18 mouse cellular contexts compared by ENCODE assay signal in genomic region chr9:51056360-51057324, GRCm38 (mm10). TPM values are rescaled to one million over a fixed set of nuclear protein-coding genes. Genes with fewer than 3 reads are reported as not detected.
DNase-seq lines count a peak whose midpoint lies in the region; ATAC-seq and TF ChIP-seq lines count a peak whose summit lies in the region.
"Had no signal": no experiment of that assay in that cellular context is flagged by ENCODE, and none has a peak within 500 bp of the region (broad histone marks: within the 10 kb centered on the region; RNA-seq: fewer than 3 reads in every experiment).

No protein-coding gene starts in this region.

- H3K27ac ChIP-seq in heart, adult 2 months = peak overlapping the region; percentile 58
- H3K27ac ChIP-seq in heart, embryonic 10.5 days = no peak overlapping the region
- peak overlapping the region; percentile 56 for H3K27ac ChIP-seq in brown adipose tissue, adult 24 weeks (replicated peaks; ENCODE audit: low read depth, low read length)
- H3K27ac ChIP-seq in limb, embryonic 14.5 days (replicated peaks; ENCODE audit: low read depth, low read length) = peak overlapping the region; percentile 33; the same call in 1 of the 2 replicates
- no peak overlapping the region for H3K27ac ChIP-seq in hindbrain, embryonic 11.5 days (ENCODE audit: low read depth, low read length)
- H3K27ac ChIP-seq: embryonic facial prominence, embryonic 10.5 days; lung, embryonic 15.5 days had no signal

- no peak overlapping the region for H3K4me2 ChIP-seq in limb, embryonic 14.5 days (replicated peaks; ENCODE audit: low read depth, low read length, severe bottlenecking)
- no peak overlapping the region for H3K4me2 ChIP-seq in hindbrain, embryonic 11.5 days (replicated peaks; ENCODE audit: low read depth, low read length)
- H3K4me2 ChIP-seq: lung, embryonic 15.5 days; midbrain, embryonic 11.5 days had no signal

- H3K9me3 ChIP-seq in heart, embryonic 10.5 days = no peaks in the 10 kb centered on the region
- H3K9me3 ChIP-seq in limb, embryonic 14.5 days (ENCODE audit: control insufficient read depth, low read length) = no peaks in the 10 kb centered on the region
- H3K9me3 ChIP-seq in hindbrain, embryonic 11.5 days (ENCODE audit: control insufficient read depth, low read length) = no peaks in the 10 kb centered on the region
- H3K9me3 ChIP-seq: embryonic facial prominence, embryonic 10.5 days; lung, embryonic 15.5 days had no signal

- no peak for TF ChIP-seq EP300 in heart, adult 2 months (IDR thresholded peaks at IDR 0.05; ENCODE audit: insufficient read depth, low read depth, low read length)

- intact Hi-C loops in heart, adult 2 months (cut with DNase I) = no loop called here

- no peak for TF ChIP-seq POLR2A in heart, adult 2 months (IDR thresholded peaks at IDR 0.05; ENCODE audit: insufficient read depth, low read depth, low read length)
- TF ChIP-seq POLR2A in limb, embryonic 14.5 days (IDR thresholded peaks at IDR 0.05; ENCODE audit: borderline replicate concordance, extremely low read depth, insufficient read depth, insufficient read length) = no peak

- H3K4me3 ChIP-seq in heart, adult 2 months = no peak overlapping the region
- no peak overlapping the region for H3K4me3 ChIP-seq in heart, embryonic 10.5 days
- H3K4me3 ChIP-seq in brown adipose tissue, adult 24 weeks (ENCODE audit: insufficient read depth, low read depth, low read length) = no peak overlapping the region
- H3K4me3 ChIP-seq in limb, embryonic 14.5 days (replicated peaks; ENCODE audit: low read length) = no peak overlapping the region
- H3K4me3 ChIP-seq in hindbrain, embryonic 11.5 days (ENCODE audit: low read depth, low read length) = no peak overlapping the region
- H3K4me3 ChIP-seq: embryonic facial prominence, embryonic 10.5 days; lung, embryonic 15.5 days had no signal

- peaks cover 1% of the 10 kb centered on the region; the same call in 1 of the 2 replicates for H3K4me1 ChIP-seq in heart, adult 2 months (ENCODE audit: control insufficient read depth, insufficient read depth, low read length)
- 0 out of 2 replicates have a peak, but pooled peaks cover 6% of the 10 kb centered on the region for H3K4me1 ChIP-seq in heart, embryonic 10.5 days
- H3K4me1 ChIP-seq in brown adipose tissue, adult 24 weeks (ENCODE audit: control insufficient read depth, insufficient read depth, insufficient read length, low read length) = no peaks in the 10 kb centered on the region; the same call in 1 of the 2 replicates
- H3K4me1 ChIP-seq in limb, embryonic 14.5 days (ENCODE audit: control insufficient read depth, insufficient read depth, low read length) = 0 out of 2 replicates have a peak, but pooled peaks cover 2% of the 10 kb centered on the region
- no peaks in the 10 kb centered on the region for H3K4me1 ChIP-seq in hindbrain, embryonic 11.5 days (replicated peaks; ENCODE audit: control insufficient read depth, insufficient read depth, low read length)
- H3K4me1 ChIP-seq: embryonic facial prominence, embryonic 10.5 days; lung, embryonic 15.5 days had no signal

- no peak for ATAC-seq in limb, embryonic 14.5 days (ENCODE audit: low FRiP score, low read depth)
- no peak for ATAC-seq in granulocyte monocyte progenitor cell, adult 5-6 weeks (replicated peaks; ENCODE audit: poor library complexity, severe bottlenecking)
- no peak for ATAC-seq in hindbrain, embryonic 11.5 days (ENCODE audit: low FRiP score)
- ATAC-seq: CD4-positive, CD25-positive, alpha-beta regulatory T cell, adult 4 months; hindbrain, embryonic 16.5 days had no signal

- WGBS in heart, adult 2 months = 38% methylated on average over 3 of the region's 3 CpGs
- 67% methylated on average over 3 of the region's 3 CpGs for WGBS in heart, embryonic 10.5 days
- WGBS in limb, embryonic 14.5 days = 41% methylated on average over 3 of the region's 3 CpGs
- 66% methylated on average over 3 of the region's 3 CpGs for WGBS in hindbrain, embryonic 11.5 days

- H3K79me2 ChIP-seq in heart, adult 2 months (replicated peaks; ENCODE audit: control insufficient read depth, insufficient read depth, low read length) = no peaks in the 10 kb centered on the region

- no peaks in the 10 kb centered on the region for H3K27me3 ChIP-seq in heart, adult 2 months (ENCODE audit: control insufficient read depth, insufficient read depth, low read length)
- no peaks in the 10 kb centered on the region for H3K27me3 ChIP-seq in heart, embryonic 10.5 days (ENCODE audit: insufficient read depth, poor library complexity, severe bottlenecking)
- H3K27me3 ChIP-seq in limb, embryonic 14.5 days (ENCODE audit: control insufficient read depth, insufficient read depth, low read length) = no peaks in the 10 kb centered on the region
- no peaks in the 10 kb centered on the region for H3K27me3 ChIP-seq in hindbrain, embryonic 11.5 days (ENCODE audit: control insufficient read depth, insufficient read depth, low read length)
- H3K27me3 ChIP-seq: lung, embryonic 15.5 days had no signal

- H3K36me3 ChIP-seq in heart, adult 2 months (ENCODE audit: control insufficient read depth, insufficient read depth, low read length) = no peaks in the 10 kb centered on the region; the same call in 1 of the 2 replicates
- no peaks in the 10 kb centered on the region for H3K36me3 ChIP-seq in heart, embryonic 10.5 days
- H3K36me3 ChIP-seq in limb, embryonic 14.5 days (ENCODE audit: control insufficient read depth, insufficient read depth, low read length) = no peaks in the 10 kb centered on the region
- no peaks in the 10 kb centered on the region for H3K36me3 ChIP-seq in hindbrain, embryonic 11.5 days (ENCODE audit: control insufficient read depth, insufficient read depth, low read length)
- H3K36me3 ChIP-seq: embryonic facial prominence, embryonic 10.5 days; lung, embryonic 15.5 days had no signal

- H3K9ac ChIP-seq in heart, adult 2 months (ENCODE audit: low read depth, low read length) = no peak overlapping the region
- no peak overlapping the region for H3K9ac ChIP-seq in limb, embryonic 14.5 days (ENCODE audit: low read depth, low read length, severe bottlenecking)
- H3K9ac ChIP-seq in hindbrain, embryonic 11.5 days (ENCODE audit: low read depth, low read length) = no peak overlapping the region
- H3K9ac ChIP-seq: lung, embryonic 15.5 days had no signal

- peak; percentile 24 to 33 for DNase-seq in heart, adult 2 months
- DNase-seq in heart, embryonic 10.5 days (ENCODE audit: low spot score) = no peak
- DNase-seq in 3T3-L1 (ENCODE audit: low read depth, low spot score) = peak; percentile 72
- DNase-seq in limb, embryonic 14.5 days (ENCODE audit: low spot score) = no peak
- no peak for DNase-seq in urinary bladder, postnatal 25 days (ENCODE audit: low spot score)
- no peak for DNase-seq in hindbrain, embryonic 11.5 days (ENCODE audit: low spot score)
- DNase-seq: cerebellum, adult 9-10 months; thymus, adult 2 months had no signal

- TF ChIP-seq CTCF in heart, adult 2 months (IDR thresholded peaks at IDR 0.05) = no peak

RNA-seq across cellular contexts. Expression of gene Btg4, which starts 4.1 kb away (rescaled TPM):
- not detected for total RNA-seq in heart, adult 2 months (2021)
- polyA plus RNA-seq in heart, adult 2 months (2012; rRNA removed) = not detected in 2 replicates
- polyA plus RNA-seq in heart, embryonic 10.5 days (2016; fragmentation: Nextera tagmentation; extraction: Ambion mirVana) = not detected in 2 replicates
- not detected in 2 replicates for polyA plus RNA-seq in brown adipose tissue, adult 24 weeks (2012; ENCODE audit: insufficient read depth, insufficient read length, missing spikeins)
- polyA plus RNA-seq in limb, embryonic 14.5 days (2012; rRNA removed) = not detected in 2 replicates
- polyA plus RNA-seq in limb, embryonic 14.5 days (2014; fragmentation: Nextera tagmentation; extraction: Ambion mirVana) = 0.57 TPM in 1 of 2 replicates, not detected in the other
- not detected in 2 replicates for total RNA-seq in granulocyte monocyte progenitor cell, adult 5-6 weeks (2014; fragmentation: Nextera tagmentation)
- not detected in 2 replicates for total RNA-seq in granulocyte monocyte progenitor cell, adult 5-6 weeks (2017)
- not detected in 2 replicates for polyA plus RNA-seq in hindbrain, embryonic 11.5 days (2014; fragmentation: Nextera tagmentation; extraction: Ambion mirVana)
- total RNA-seq: gastrocnemius, adult 8-10 months; layer of hippocampus, adult 18-20 months had no signal
- polyA plus RNA-seq: CD4-positive, CD25-positive, alpha-beta regulatory T cell, adult 4 months; embryonic facial prominence, embryonic 10.5 days; forebrain, embryonic 11.5 days; hindbrain, embryonic 16.5 days; lung, embryonic 15.5 days; midbrain, embryonic 11.5 days; thymus, adult 2 months had no signal

RNA-seq across cellular contexts. Expression of gene Layn, which starts 20.3 kb away (rescaled TPM):
- 1 to 10 TPM; 7.6 to 7.7 TPM for total RNA-seq in heart, adult 2 months (2021)
- polyA plus RNA-seq in heart, adult 2 months (2012; rRNA removed) = 3.0 and 3.1 TPM in 2 replicates
- polyA plus RNA-seq in heart, embryonic 10.5 days (2016; fragmentation: Nextera tagmentation; extraction: Ambion mirVana) = 4.6 and 5.2 TPM in 2 replicates
- polyA plus RNA-seq in brown adipose tissue, adult 24 weeks (2012; ENCODE audit: insufficient read depth, insufficient read length, missing spikeins) = 1.6 and 1.7 TPM in 2 replicates
- polyA plus RNA-seq in limb, embryonic 14.5 days (2012; rRNA removed) = 4.6 and 6.1 TPM in 2 replicates
- 9.3 and 11.6 TPM in 2 replicates for polyA plus RNA-seq in limb, embryonic 14.5 days (2014; fragmentation: Nextera tagmentation; extraction: Ambion mirVana)
- 5.2 and 12.4 TPM in 2 replicates for total RNA-seq in granulocyte monocyte progenitor cell, adult 5-6 weeks (2014; fragmentation: Nextera tagmentation)
- total RNA-seq in granulocyte monocyte progenitor cell, adult 5-6 weeks (2017) = 17.6 and 35.0 TPM in 2 replicates
- 1.0 and 1.6 TPM in 2 replicates for polyA plus RNA-seq in hindbrain, embryonic 11.5 days (2014; fragmentation: Nextera tagmentation; extraction: Ambion mirVana)
- polyA plus RNA-seq: CD4-positive, CD25-positive, alpha-beta regulatory T cell, adult 4 months had no signal

RNA-seq across cellular contexts. Expression of gene 4833427G06Rik, which starts 45.2 kb away (rescaled TPM):
- total RNA-seq in heart, adult 2 months (2021) = not detected
- polyA plus RNA-seq in heart, adult 2 months (2012; rRNA removed) = 0.12 TPM in 1 of 2 replicates, not detected in the other
- not detected in 2 replicates for polyA plus RNA-seq in heart, embryonic 10.5 days (2016; fragmentation: Nextera tagmentation; extraction: Ambion mirVana)
- not detected in 2 replicates for polyA plus RNA-seq in brown adipose tissue, adult 24 weeks (2012; ENCODE audit: insufficient read depth, insufficient read length, missing spikeins)
- polyA plus RNA-seq in limb, embryonic 14.5 days (2012; rRNA removed) = 0.06 TPM in 1 of 2 replicates, not detected in the other
- not detected in 2 replicates for polyA plus RNA-seq in limb, embryonic 14.5 days (2014; fragmentation: Nextera tagmentation; extraction: Ambion mirVana)
- total RNA-seq in granulocyte monocyte progenitor cell, adult 5-6 weeks (2014; fragmentation: Nextera tagmentation) = not detected in 2 replicates
- total RNA-seq in granulocyte monocyte progenitor cell, adult 5-6 weeks (2017) = not detected in 2 replicates
- 0.88 and 1.5 TPM in 2 replicates for polyA plus RNA-seq in hindbrain, embryonic 11.5 days (2014; fragmentation: Nextera tagmentation; extraction: Ambion mirVana)
- total RNA-seq: gastrocnemius, adult 8-10 months had no signal
- polyA plus RNA-seq: CD4-positive, CD25-positive, alpha-beta regulatory T cell, adult 4 months; embryonic facial prominence, embryonic 10.5 days; forebrain, embryonic 11.5 days; midbrain, embryonic 11.5 days; thymus, adult 2 months had no signal

RNA-seq across cellular contexts. Expression of gene Sik2, which starts 47.8 kb away (rescaled TPM):
- total RNA-seq in heart, adult 2 months (2021) = 10 to 100 TPM; 22.2 to 26.9 TPM
- 14.6 and 15.8 TPM in 2 replicates for polyA plus RNA-seq in heart, adult 2 months (2012; rRNA removed)
- polyA plus RNA-seq in heart, embryonic 10.5 days (2016; fragmentation: Nextera tagmentation; extraction: Ambion mirVana) = 13.9 and 14.2 TPM in 2 replicates
- polyA plus RNA-seq in brown adipose tissue, adult 24 weeks (2012; ENCODE audit: insufficient read depth, insufficient read length, missing spikeins) = 117 and 199 TPM in 2 replicates
- 16.3 and 16.8 TPM in 2 replicates for polyA plus RNA-seq in limb, embryonic 14.5 days (2012; rRNA removed)
- polyA plus RNA-seq in limb, embryonic 14.5 days (2014; fragmentation: Nextera tagmentation; extraction: Ambion mirVana) = 15.8 and 18.7 TPM in 2 replicates
- 42.5 and 55.4 TPM in 2 replicates for total RNA-seq in granulocyte monocyte progenitor cell, adult 5-6 weeks (2014; fragmentation: Nextera tagmentation)
- total RNA-seq in granulocyte monocyte progenitor cell, adult 5-6 weeks (2017) = 15.5 and 17.5 TPM in 2 replicates
- 14.3 and 15.0 TPM in 2 replicates for polyA plus RNA-seq in hindbrain, embryonic 11.5 days (2014; fragmentation: Nextera tagmentation; extraction: Ambion mirVana)

Comparison
In these comparisons a context has a peak if more than half of its experiments do, and no peak if none do; other contexts are left out.
1. DNase-seq: peak in heart, adult 2 months (2 of 2) and 3T3-L1 (single experiment); none in heart, embryonic 10.5 days (single experiment), limb, embryonic 14.5 days (single experiment), urinary bladder, postnatal 25 days (single experiment) and hindbrain, embryonic 11.5 days (single experiment).
2. H3K27ac ChIP-seq: peak in heart, adult 2 months (single experiment), brown adipose tissue, adult 24 weeks (single experiment) and limb, embryonic 14.5 days (single experiment); none in heart, embryonic 10.5 days (single experiment) and hindbrain, embryonic 11.5 days (single experiment).